Mouse (Mus musculus) CH12.LX (cell line): ENCODE measurements around the gene Tdrd9. TPM values are rescaled to one million over a fixed set of nuclear protein-coding genes. Genes with fewer than 3 reads are reported as not detected.

Experiments
- DNase-seq: peaks from one replicate; pipeline ENCODE4 v3.0.0-alpha.2; 2013; ENCODE audit errors: extremely low read depth
- H3K27ac ChIP-seq: 2 replicates; pipeline ENCODE4 v1.5.1; 2012; ENCODE audit warnings: low read depth, mild to moderate bottlenecking, control low read depth, moderate library complexity; ENCODE audit not compliant: insufficient read depth
- H3K27me3 ChIP-seq: replicated peaks from 2 replicates; pipeline ENCODE3; 2012; ENCODE audit warnings: inconsistent platforms
- H3K36me3 ChIP-seq, 2 experiments: replicated peaks in 1 of 2; 2 replicates each; pipeline versions ENCODE3 to v1.6.1; 2012; ENCODE audit warnings: inconsistent platforms in 1 of 2, low read length in 1 of 2, mild to moderate bottlenecking in 1 of 2, mixed read lengths in 1 of 2, moderate library complexity in 1 of 2; ENCODE audit not compliant: control insufficient read depth in 1 of 2, insufficient read depth in 1 of 2
- H3K4me1 ChIP-seq, 2 experiments: 2 replicates each; pipeline ENCODE4 v1.6.1; 2012; ENCODE audit warnings: inconsistent platforms in 1 of 2, moderate library complexity in 1 of 2; ENCODE audit not compliant: insufficient read depth in 2 of 2, control insufficient read depth in 1 of 2
- H3K4me2 ChIP-seq: 2 replicates; pipeline ENCODE4 v1.6.1; 2012; ENCODE audit warnings: low read depth, mild to moderate bottlenecking, control low read depth; ENCODE audit not compliant: poor library complexity, insufficient read depth, severe bottlenecking
- H3K4me3 ChIP-seq, 3 experiments: fragments of 150-350 bp in 1 of 3; sonication (generic) in 1 of 3; replicated peaks in 1 of 3; 2 replicates each; pipeline versions ENCODE3 to v1.5.1; 2011 to 2012; ENCODE audit warnings: low read depth in 2 of 3, low read length in 2 of 3, mild to moderate bottlenecking in 2 of 3, moderate library complexity in 2 of 3, control low read depth in 1 of 3, improper control_type of control experiment in 1 of 3, inconsistent platforms in 1 of 3, mixed read lengths in 1 of 3; ENCODE audit not compliant: poor library complexity in 1 of 3
- H3K79me2 ChIP-seq: replicated peaks from 2 replicates; pipeline ENCODE4 v1.6.1; 2012; ENCODE audit warnings: mild to moderate bottlenecking, moderate library complexity; ENCODE audit not compliant: control insufficient read depth, poor library complexity, insufficient read depth, severe bottlenecking; ENCODE audit errors: extremely low read depth
- H3K9ac ChIP-seq: 2 replicates; pipeline ENCODE4 v1.6.1; 2012; ENCODE audit warnings: low read depth, mild to moderate bottlenecking, control low read depth, moderate library complexity; ENCODE audit not compliant: insufficient read depth
- H3K9me3 ChIP-seq: replicated peaks from 2 replicates; pipeline ENCODE3; 2012; ENCODE audit warnings: low read length, inconsistent platforms, mixed read lengths
- BHLHE40 ChIP-seq: IDR thresholded peaks from 2 replicates; pipeline ENCODE4 v1.6.1; 2011; ENCODE audit warnings: mild to moderate bottlenecking, low read depth, low read length, improper control_type of control experiment
- E2F4 ChIP-seq: IDR thresholded peaks from 2 replicates; pipeline ENCODE4 v1.6.1; 2011; ENCODE audit warnings: low read depth, low read length, improper control_type of control experiment; ENCODE audit not compliant: insufficient replicate concordance
- MAFK ChIP-seq: IDR thresholded peaks from 2 replicates; pipeline ENCODE4 v1.6.1; 2011; ENCODE audit warnings: low read length, improper control_type of control experiment; ENCODE audit not compliant: insufficient replicate concordance
- NRF1 ChIP-seq: IDR thresholded peaks from 2 replicates; pipeline ENCODE4 v1.6.1; 2014; ENCODE audit warnings: low read depth, mild to moderate bottlenecking, inconsistent platforms, low read length, improper control_type of control experiment, moderate library complexity
- RCOR1 ChIP-seq: conservative IDR thresholded peaks from 2 replicates; pipeline ENCODE4 v1.6.1; 2012; ENCODE audit warnings: low read depth, mild to moderate bottlenecking, inconsistent platforms, low read length, improper control_type of control experiment
- ZKSCAN1 ChIP-seq: IDR thresholded peaks from 2 replicates; pipeline ENCODE4 v1.6.1; 2012; ENCODE audit warnings: low read depth, inconsistent platforms, low read length, improper control_type of control experiment, borderline replicate concordance
- dilution Hi-C: fragments of 300-500 bp; cut with MboI; formaldehyde crosslinking; loops from 2 replicates; pipeline ENCODE4 v1.14.3; 2020; ENCODE audit warnings: low sequenced_read_pairs; ENCODE audit not compliant: extremely low pct_unique_long_range_greater_than_20kb, extremely low pct_ligation_motif_present
- in situ Hi-C: fragments of 300-500 bp; cut with MboI; formaldehyde crosslinking; loops from 3 replicates; pipeline ENCODE4 v1.14.3; 2019; ENCODE audit warnings: low sequenced_read_pairs, low pct_ligation_motif_present, low pct_unique_long_range_greater_than_20kb, mixed read lengths
- polyA plus RNA-seq: library from polyadenylated mRNA; unstranded; fragments of >175 nt; gene quantifications from 2 replicates; pipeline ENCODE4 v1.2.1, GENCODE M21; 2012; ENCODE audit warnings: low read depth; ENCODE audit not compliant: insufficient read length
- total RNA-seq, 2 experiments: library from RNA; depleted of rRNA; stranded (reverse); fragments of 300-350 nt in 1 of 2; fragments of >200 nt in 1 of 2; gene quantifications; 2 replicates each; pipeline ENCODE4 v1.2.3; 2012 to 2014

The Tdrd9 gene
- total and polyA plus RNA-seq, 3 experiments = not detected

GRCm38 (mm10) chr12:112103179-112103578, 131.8 kb downstream of the Tdrd9 start:
- Histone ChIP-seq H3K4me2 (no peak overlapping the region; the same call in 1 of the 2 replicates), H3K79me2 (no peaks in the 10 kb centered on the region), H3K9ac (no peak overlapping the region), H3K27me3 (peaks cover 91% of the 10 kb centered on the region), H3K4me1 (peaks cover 0 to 3% of the 10 kb centered on the region in 2 experiments; a peak in 1 of 4 replicates), H3K9me3 (no peaks in the 10 kb centered on the region), H3K36me3 (no peaks in the 10 kb centered on the region), H3K4me3 (no peak overlapping the region), H3K27ac (no peak overlapping the region)
- dilution Hi-C loops = no loop called here
- TF ChIP-seq MAFK = peak; percentile 94
- no peak for TF ChIP-seq ZKSCAN1
- in situ Hi-C loops = no loop called here
- no peak for DNase-seq

- Histone ChIP-seq H3K27me3 (peaks cover 90% of the 10 kb centered on the region), H3K4me3 (no peak overlapping the region), H3K79me2 (no peaks in the 10 kb centered on the region), H3K4me1 (peaks cover 0 to 3% of the 10 kb centered on the region in 2 experiments; a peak in 1 of 4 replicates), H3K9ac (no peak overlapping the region), H3K27ac (no peak overlapping the region), H3K36me3 (no peaks in the 10 kb centered on the region), H3K9me3 (no peaks in the 10 kb centered on the region)
- in situ Hi-C loops (no loop called here), dilution Hi-C loops (no loop called here)
- TF ChIP-seq BHLHE40 (no peak), ZKSCAN1 (no peak), E2F4 (no peak)
- TF ChIP-seq, all 38 proteins: peak for 0
- DNase-seq = no peak
- no peak overlapping the region for H3K4me2 ChIP-seq
Observed at GRCm38 (mm10) chr12:112104890-112105289, 133.5 kb downstream of the Tdrd9 start.

- H3K4me1 ChIP-seq = peaks cover 0 to 3% of the 10 kb centered on the region in 2 experiments; a peak in 1 of 4 replicates
- H3K9ac ChIP-seq = no peak within 1 kb of the TSS
- no peak for DNase-seq
- dilution Hi-C loops = no loop called here
- no peak within 1 kb of the TSS for H3K4me3 ChIP-seq
- no peaks in the 10 kb centered on the region for H3K79me2 ChIP-seq
- H3K4me2 ChIP-seq = no peak within 1 kb of the TSS
- H3K27me3 ChIP-seq = peaks cover 93% of the 10 kb centered on the region
- in situ Hi-C loops = no loop called here
- H3K9me3 ChIP-seq = no peaks in the 10 kb centered on the region
- no peak within 1 kb of the TSS for H3K27ac ChIP-seq
- H3K36me3 ChIP-seq = no peaks in the 10 kb centered on the region
- no peak for TF ChIP-seq RCOR1
- no peak for TF ChIP-seq NRF1
- TF ChIP-seq, all 38 proteins: peak for 0
Observed at GRCm38 (mm10) chr12:112106541-112106971, 135.2 kb downstream of the Tdrd9 start, which contains the start of gene Aspg. TSS of gene Aspg (plus strand) at chr12:112106679.
